Mouse (Mus musculus) kidney, postnatal 4 days (tissue): ENCODE data around the gene Mrc2.

Experiments
- DNase-seq, 2 experiments: peaks; one replicate each; pipeline ENCODE4 v3.0.0; 2021; ENCODE audit warnings: mixed read lengths in 2 of 2

The Mrc2 gene

GRCm38 (mm10) chr11:105311291-105311975 lies 19.0 kb downstream of the Mrc2 start:
- peak; percentile 53 to 63 for DNase-seq

GRCm38 (mm10) chr11:105312311-105312942 lies 20.0 kb downstream of the Mrc2 start:
- DNase-seq, result no peak

DNA sequence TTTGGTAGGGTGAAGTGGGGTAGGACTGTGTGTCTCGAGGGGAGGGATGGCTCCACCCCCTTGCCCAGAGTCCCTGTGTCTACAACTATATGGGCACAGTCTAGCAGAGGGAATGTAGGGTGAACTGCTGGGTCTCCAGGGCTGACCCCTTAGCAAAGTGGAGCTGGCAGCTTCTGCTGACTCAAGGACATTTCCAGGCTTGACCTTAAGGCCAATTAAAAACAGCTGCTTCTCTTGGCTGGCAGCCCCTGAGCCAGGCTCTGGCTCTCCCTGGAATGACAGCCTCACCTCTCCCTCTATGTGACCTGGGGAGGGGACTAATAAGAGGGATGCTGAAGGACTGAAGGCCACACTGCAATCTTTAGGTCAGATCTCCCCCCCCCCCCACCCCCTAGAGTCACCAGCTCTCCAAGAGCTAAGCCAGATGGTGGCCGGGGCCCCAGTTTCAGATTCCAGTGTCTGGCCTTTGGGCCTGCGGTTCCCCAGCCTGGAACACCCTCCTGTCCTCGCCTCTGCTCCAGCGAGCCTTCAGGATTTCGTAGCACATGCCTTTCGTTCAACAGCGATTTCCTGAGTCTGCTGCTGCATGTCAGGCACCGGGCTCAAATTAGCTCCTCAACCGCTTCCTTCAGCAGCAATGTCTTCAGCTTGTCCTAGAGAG lies 20.7 kb downstream of the Mrc2 start:
- peak; percentile 64 to 69 for DNase-seq

DNA sequence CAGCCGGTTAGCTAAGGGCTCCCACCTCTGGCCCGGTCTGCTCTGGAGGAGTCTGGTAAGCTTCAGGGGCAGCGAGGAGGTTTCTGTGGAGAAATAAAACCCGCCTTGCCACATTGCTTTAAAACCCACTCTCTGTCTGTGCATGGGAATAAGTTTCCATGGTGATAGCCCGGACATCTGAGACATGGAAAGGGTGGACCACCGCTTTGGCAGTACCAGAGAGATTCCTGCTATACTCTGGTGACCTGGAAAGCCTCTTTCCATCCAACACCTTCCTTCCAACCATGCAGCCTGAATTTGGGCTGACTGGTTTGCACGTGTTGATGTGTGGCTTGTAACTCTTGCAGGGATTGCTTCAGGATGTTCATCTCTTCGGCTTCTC lies 21.2 kb downstream of the Mrc2 start:
- DNase-seq, result no peak

DNA sequence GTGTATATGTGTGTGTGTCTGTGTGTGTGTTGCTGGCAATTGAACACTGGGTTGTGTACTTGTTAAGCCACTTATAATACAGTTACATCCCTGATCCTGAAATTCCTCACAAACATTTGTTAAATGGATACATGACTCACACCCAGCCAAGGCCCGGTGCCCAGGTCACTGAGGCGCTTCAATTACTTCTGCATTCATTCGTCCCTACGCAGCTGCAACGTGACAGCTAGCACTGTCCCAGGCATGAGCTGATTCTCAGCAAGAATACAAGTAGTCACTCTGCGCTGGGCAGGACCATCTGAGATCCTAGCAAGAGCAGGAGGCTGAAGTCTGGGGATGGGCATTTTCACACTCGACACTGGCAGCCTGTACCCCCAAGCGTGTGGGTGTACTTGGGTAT lies 22.9 kb downstream of the Mrc2 start:
- DNase-seq, result no peak

DNA sequence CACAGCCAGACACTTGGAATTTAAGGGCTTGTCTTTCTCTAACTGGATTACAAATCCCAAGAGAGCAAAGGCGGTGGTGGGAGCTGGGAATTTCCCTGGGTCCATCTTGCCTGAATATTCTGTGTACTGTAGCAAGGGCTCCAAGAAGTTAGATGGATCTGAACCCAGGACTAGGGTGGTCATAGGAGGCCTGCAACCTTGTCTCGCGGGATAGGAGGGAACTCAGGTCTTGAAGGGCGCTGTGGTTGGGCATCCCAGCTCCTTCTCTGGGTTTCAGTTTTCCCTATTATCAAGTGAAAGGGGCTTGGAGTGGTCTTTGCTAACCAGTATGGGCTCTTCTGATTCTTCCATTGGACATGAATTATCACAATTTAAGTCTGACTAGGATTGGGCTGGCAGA lies 23.7 kb downstream of the Mrc2 start:
- no peak for DNase-seq

GRCm38 (mm10) chr11:105317769-105318168 lies 25.3 kb downstream of the Mrc2 start:
- no peak for DNase-seq

- no peak for DNase-seq
Observed at GRCm38 (mm10) chr11:105321090-105321489, 28.6 kb downstream of the Mrc2 start.

DNA sequence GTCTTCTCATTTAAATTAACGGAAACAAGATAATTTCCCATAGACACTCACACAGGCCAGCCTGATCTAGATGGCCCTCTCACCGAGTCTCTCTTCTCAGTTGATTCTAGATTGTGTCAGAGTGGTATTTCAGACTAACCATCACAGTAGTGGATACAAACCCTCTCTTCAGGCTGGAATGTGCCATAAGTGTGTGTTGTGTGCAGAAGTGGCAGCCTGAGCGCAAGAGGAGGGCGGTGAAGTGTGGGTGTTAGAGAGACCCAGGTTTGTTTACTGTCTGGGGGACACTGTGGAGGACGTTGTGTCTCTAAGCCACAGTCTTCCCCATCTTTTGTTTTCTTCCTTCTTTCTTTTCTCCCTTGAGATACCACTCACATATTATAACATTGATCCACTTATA lies 31.1 kb downstream of the Mrc2 start:
- no peak for DNase-seq

DNA sequence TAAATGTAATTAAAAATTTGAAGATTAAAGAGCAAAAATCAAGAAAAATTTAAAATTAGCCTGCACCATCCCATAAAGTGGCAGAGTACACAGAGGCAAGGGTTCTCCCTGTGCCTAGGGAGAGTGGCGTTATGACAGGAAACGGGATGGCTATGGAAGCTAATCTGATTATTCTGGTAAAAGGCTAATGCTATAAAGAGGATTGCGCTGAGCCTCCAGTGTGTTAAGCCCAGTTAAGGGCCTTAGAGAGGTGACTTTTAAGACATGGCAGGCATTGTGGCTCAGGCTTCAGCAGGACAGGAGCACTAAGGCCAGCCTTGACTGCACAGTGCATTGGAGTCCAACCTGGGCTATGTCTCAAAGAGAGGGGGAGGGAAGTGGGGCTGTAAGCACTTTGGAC lies 34.7 kb downstream of the Mrc2 start:
- DNase-seq, result no peak

GRCm38 (mm10) chr11:105329962-105330361 lies 37.5 kb downstream of the Mrc2 start:
- no peak for DNase-seq

DNA sequence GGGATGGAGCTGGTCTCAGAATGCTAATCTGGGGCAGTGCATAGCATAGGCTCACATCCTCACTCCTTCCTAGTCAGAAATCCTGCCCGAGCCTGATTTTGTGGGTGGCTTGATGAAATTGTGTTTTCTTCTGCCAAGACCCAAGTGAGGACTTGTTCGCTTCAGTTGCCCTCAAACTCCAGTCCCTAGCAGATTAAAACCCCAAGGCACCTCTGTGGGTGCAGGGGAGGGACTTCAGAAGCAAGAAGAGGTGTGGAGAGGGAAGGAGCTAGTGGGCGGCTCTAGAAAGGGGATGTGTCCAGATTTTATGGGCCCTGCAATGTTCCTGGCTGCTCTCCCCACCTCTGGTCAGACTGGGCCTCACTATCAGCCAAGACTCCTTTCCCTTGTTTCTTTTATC lies 38.7 kb downstream of the Mrc2 start:
- DNase-seq, result no peak

- peak; percentile 85 to 88 for DNase-seq
Observed at GRCm38 (mm10) chr11:105331732-105332131, 39.3 kb downstream of the Mrc2 start.

DNA sequence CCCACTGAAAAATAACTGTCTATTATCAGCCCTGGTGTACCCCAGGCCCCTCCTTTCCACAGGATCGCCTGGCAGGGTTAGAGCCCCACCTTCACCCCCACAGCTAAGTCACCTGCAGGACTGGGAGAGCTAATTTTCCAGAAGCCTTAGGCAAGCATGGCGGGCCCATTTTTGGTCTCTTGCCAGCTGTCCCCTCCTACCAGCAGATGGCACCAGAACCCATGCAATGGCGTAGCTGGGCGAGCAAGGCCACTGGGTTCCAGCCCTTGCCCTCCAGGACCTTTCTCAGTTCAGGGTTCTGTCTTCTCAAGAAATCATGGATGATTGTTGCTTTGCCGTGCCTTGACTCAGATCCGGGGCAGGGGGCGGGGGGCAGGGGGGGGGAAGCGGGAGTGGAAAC lies 40.0 kb downstream of the Mrc2 start:
- DNase-seq, result peak; percentile 80 to 83

- peak in 1 of 2 experiments; percentile 40 for DNase-seq
Observed at GRCm38 (mm10) chr11:105333867-105334670, 41.6 kb downstream of the Mrc2 start.

DNA sequence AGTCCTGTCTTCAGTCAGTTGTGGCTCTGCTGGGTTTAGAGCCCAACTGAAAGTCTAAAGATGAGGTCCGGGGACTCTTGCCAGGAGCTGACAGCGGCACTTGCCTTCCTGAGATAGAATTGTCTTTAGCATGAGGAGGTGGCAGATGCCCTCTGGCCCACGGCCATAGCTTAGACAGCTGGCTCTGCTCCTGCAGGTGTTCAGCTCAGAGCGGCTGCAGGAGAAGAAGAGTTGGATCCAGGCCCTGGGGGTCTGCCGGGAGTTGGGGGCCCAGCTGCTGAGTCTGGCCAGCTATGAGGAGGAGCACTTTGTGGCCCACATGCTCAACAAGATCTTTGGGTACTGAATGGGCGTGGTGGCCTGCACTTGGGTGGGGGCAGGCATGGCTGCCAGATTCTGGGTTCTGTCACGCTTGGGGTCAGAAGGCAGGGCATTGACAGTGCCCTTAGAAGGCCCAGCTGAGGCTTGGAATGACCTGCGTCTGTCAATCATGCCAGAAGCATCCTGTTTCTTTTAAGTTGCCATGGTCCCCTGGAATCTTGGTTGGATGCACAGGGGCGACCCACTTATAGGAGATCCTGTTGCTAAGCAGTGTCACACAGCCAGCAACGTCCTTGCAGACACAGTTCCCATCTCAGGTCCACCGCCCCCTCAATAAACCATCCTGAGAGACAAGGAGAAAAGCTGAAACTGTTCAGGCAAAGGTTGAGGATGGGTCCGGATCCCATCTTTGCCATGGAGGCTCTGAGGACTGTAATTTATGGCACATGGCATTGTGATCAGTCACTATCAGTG lies 46.4 kb downstream of the Mrc2 start:
- no peak for DNase-seq

GRCm38 (mm10) chr11:105345284-105345683 lies 52.8 kb downstream of the Mrc2 start:
- peak; percentile 59 to 69 for DNase-seq

DNA sequence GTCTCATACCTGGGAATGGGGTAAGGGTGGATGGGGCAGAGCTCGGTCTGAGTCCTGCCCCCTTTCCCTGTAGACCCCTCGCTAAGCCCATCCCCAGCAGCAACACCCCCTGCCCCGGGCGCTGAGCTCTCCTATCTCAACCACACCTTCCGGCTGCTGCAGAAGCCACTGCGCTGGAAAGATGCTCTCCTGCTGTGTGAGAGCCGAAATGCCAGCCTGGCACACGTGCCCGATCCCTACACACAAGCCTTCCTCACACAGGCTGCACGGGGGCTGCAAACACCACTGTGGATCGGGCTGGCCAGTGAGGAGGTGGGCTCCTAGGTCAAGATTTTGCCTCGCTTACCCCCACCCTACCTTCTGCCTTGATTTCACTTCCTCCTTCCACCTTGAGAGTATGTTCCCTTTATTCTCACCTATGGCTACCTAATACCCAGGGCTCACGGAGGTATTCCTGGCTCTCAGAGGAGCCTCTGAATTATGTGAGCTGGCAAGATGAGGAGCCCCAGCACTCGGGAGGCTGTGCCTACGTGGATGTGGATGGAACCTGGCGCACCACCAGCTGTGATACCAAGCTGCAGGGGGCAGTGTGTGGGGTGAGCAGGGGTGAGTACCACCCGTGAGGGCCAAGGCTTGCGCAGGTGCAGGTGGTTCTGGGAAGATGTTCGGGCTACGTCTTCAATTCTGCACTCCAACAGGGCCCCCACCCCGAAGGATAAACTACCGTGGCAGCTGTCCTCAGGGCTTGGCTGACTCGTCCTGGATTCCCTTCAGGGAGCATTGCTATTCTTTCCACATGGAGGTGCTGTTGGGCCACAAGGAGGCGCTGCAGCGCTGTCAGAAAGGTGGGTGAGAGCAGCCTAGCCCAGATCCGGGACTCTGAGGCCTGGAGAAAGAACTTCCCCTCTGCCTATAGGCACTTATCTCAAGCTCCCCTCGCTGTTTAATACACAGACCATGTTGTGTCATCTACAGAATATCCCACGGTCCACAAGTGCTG lies 55.0 kb downstream of the Mrc2 start:
- peak; percentile 94 for DNase-seq

DNA sequence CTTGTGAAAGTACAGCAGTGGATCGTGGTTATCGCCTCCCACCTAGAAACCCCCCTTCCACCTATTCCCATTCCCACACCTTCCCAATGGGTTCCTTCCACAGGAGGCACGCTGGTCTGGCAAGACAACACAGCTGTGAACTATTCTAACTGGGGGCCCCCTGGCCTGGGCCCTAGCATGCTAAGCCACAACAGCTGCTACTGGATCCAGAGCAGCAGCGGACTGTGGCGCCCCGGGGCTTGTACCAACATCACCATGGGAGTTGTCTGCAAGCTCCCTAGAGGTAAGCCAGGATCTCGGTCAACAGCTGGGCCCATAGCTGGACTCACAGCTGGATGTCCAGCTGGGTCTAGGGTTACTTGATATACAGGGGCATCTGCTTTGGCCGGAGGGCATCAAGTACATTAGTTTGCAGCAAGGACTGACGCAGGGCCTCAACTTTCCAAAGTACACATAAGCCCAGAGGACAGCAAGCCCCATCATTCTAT lies 56.1 kb downstream of the Mrc2 start:
- no peak for DNase-seq

DNA sequence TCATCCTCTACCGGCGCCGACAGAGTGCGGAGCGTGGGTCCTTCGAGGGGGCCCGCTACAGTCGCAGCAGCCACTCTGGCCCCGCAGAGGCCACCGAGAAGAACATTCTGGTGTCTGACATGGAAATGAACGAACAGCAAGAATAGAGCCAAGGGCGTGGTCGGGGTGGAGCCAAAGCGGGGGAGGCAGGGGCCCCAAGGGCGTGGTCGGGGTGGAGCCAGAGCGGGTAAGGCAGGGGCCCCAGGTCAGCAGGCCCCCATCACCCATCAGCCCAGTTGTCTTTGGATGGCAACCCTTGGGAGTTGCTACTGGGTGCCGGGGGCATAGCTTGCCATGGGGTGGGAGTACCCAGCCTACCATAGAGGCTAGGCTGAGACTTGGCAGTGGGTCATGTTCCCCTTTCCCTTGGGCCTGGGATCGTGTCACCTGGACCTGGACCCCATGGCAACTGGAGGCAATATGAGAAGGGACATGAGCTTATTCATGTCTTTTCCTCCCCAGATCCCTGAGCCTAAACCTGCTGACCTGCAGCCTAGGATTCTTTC lies 57.4 kb downstream of the Mrc2 start:
- DNase-seq, result no peak

- DNase-seq, result no peak
Observed at GRCm38 (mm10) chr11:105350643-105351042, 58.2 kb downstream of the Mrc2 start.
